Mouse (Mus musculus) liver, adult 2 months (tissue): Measurements from ENCODE around the gene Med10.

Experiments
- CTCF ChIP-seq: fragments of 200-500 bp; IDR thresholded peaks from 2 replicates; pipeline ENCODE4 v1.5.1; 2011; ENCODE audit warnings: low read depth, low read length, control low read depth
- POLR2A ChIP-seq: fragments of 200-500 bp; IDR thresholded peaks from 2 replicates; pipeline ENCODE4 v1.6.1; 2011; ENCODE audit warnings: low read length, control low read depth; ENCODE audit not compliant: insufficient read depth; ENCODE audit errors: extremely low read depth

- no peak for TF ChIP-seq POLR2A
- no peak for TF ChIP-seq CTCF
Measured at GRCm38 (mm10) chr13:69792541-69793009, 9.6 kb upstream of the Med10 start.
